Mouse (Mus musculus): ENCODE measurements at regions not wholly inside any gene's neighbourhood (a gene's known extent, or its start where the extent isn't known, plus 50 kb on each side); places are given as distances from the start of the nearest gene placed in this dataset.

- Histone ChIP-seq H3K36me3 (ENCODE audit: control insufficient read depth, insufficient read depth, low read length) (no peaks in the 10 kb centered on the region), H3K27ac (ENCODE audit: low read length) (no peak overlapping the region), H3K4me1 (ENCODE audit: control insufficient read depth, insufficient read depth, low read length) (no peaks in the 10 kb centered on the region), H3K9ac (ENCODE audit: low read depth, low read length) (no peak overlapping the region), H3K9me3 (ENCODE audit: control insufficient read depth, low read length) (no peaks in the 10 kb centered on the region), H3K4me3 (ENCODE audit: low read length) (no peak overlapping the region), H3K4me2 (ENCODE audit: low read depth, low read length) (no peak overlapping the region), H3K27me3 (replicated peaks; ENCODE audit: control insufficient read depth, insufficient read depth, low read length) (no peaks in the 10 kb centered on the region)
- WGBS, result 73% methylated on average over 6 of the region's 6 CpGs
- no peak for ATAC-seq
These were observed 642.9 kb upstream of the Brinp1 start for GRCm38 (mm10) chr4:69596992-69597541.

- no peak overlapping the region for H3K9ac ChIP-seq (ENCODE audit: low read depth, low read length)
- H3K4me3 ChIP-seq (ENCODE audit: low read length), result no peak overlapping the region
- no peaks in the 10 kb centered on the region for H3K4me1 ChIP-seq (ENCODE audit: control insufficient read depth, insufficient read depth, low read length)
- H3K4me2 ChIP-seq (ENCODE audit: low read depth, low read length), result no peak overlapping the region
- no peak for ATAC-seq
- WGBS, result 56% methylated on average over 2 of the region's 2 CpGs
- H3K36me3 ChIP-seq (ENCODE audit: control insufficient read depth, insufficient read depth, low read length), result no peaks in the 10 kb centered on the region
- no peaks in the 10 kb centered on the region for H3K9me3 ChIP-seq (ENCODE audit: control insufficient read depth, low read length)
- H3K27me3 ChIP-seq (replicated peaks; ENCODE audit: control insufficient read depth, insufficient read depth, low read length), result no peaks in the 10 kb centered on the region
- no peak overlapping the region for H3K27ac ChIP-seq (ENCODE audit: low read length)
These were observed 639.8 kb upstream of the Brinp1 start for GRCm38 (mm10) chr4:69594022-69594421.

- H3K36me3 ChIP-seq (ENCODE audit: control insufficient read depth, insufficient read depth, low read length), result no peaks in the 10 kb centered on the region
- H3K4me3 ChIP-seq (ENCODE audit: low read length), result no peak overlapping the region
- no peak for ATAC-seq
- no peak overlapping the region for H3K27ac ChIP-seq (ENCODE audit: low read length)
- H3K4me2 ChIP-seq (ENCODE audit: low read depth, low read length), result no peak overlapping the region
- H3K9ac ChIP-seq (ENCODE audit: low read depth, low read length), result no peak overlapping the region
- H3K4me1 ChIP-seq (ENCODE audit: control insufficient read depth, insufficient read depth, low read length), result no peaks in the 10 kb centered on the region
- H3K27me3 ChIP-seq (replicated peaks; ENCODE audit: control insufficient read depth, insufficient read depth, low read length), result no peaks in the 10 kb centered on the region
- H3K9me3 ChIP-seq (ENCODE audit: control insufficient read depth, low read length), result no peaks in the 10 kb centered on the region
- 72% methylated on average over 3 of the region's 3 CpGs for WGBS
These were observed 622.1 kb upstream of the Brinp1 start for GRCm38 (mm10) chr4:69576256-69576655.

DNA sequence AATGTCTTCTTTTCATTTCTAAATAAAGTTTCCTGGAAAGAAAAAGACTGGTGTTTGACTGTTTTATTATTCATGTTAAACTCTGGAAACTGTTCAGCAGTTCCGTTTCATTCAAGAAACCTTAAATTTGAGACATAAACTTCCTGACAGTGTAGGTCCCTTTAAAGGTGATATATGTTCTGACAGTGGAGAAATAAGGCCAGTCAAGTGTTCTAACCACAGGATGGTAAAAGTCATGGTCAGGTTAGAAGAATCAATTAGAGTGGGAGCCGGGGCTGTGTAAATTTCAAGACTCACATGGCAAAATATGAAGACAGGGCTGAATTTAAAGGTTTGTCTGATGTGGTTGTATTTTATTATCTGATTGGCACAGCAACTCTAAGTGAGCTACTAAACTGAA lies 593.9 kb upstream of the Brinp1 start:
- H3K4me3 ChIP-seq (ENCODE audit: low read length), result no peak overlapping the region
- no peaks in the 10 kb centered on the region for H3K27me3 ChIP-seq (replicated peaks; ENCODE audit: control insufficient read depth, insufficient read depth, low read length)
- no peak overlapping the region for H3K27ac ChIP-seq (ENCODE audit: low read length)
- no peak overlapping the region for H3K9ac ChIP-seq (ENCODE audit: low read depth, low read length)
- ATAC-seq, result no peak
- WGBS, result 67% methylated on average over 2 of the region's 2 CpGs
- no peaks in the 10 kb centered on the region for H3K4me1 ChIP-seq (ENCODE audit: control insufficient read depth, insufficient read depth, low read length)
- no peaks in the 10 kb centered on the region for H3K36me3 ChIP-seq (ENCODE audit: control insufficient read depth, insufficient read depth, low read length)
- H3K9me3 ChIP-seq (ENCODE audit: control insufficient read depth, low read length), result no peaks in the 10 kb centered on the region
- no peak overlapping the region for H3K4me2 ChIP-seq (ENCODE audit: low read depth, low read length)

GRCm38 (mm10) chr4:69538172-69538908 lies 584.1 kb upstream of the Brinp1 start:
- H3K27me3 ChIP-seq (replicated peaks; ENCODE audit: control insufficient read depth, insufficient read depth, low read length), result no peaks in the 10 kb centered on the region
- no peak overlapping the region for H3K27ac ChIP-seq (ENCODE audit: low read length)
- no peaks in the 10 kb centered on the region for H3K36me3 ChIP-seq (ENCODE audit: control insufficient read depth, insufficient read depth, low read length)
- no peaks in the 10 kb centered on the region for H3K9me3 ChIP-seq (ENCODE audit: control insufficient read depth, low read length)
- peak; percentile 28 for ATAC-seq
- H3K4me1 ChIP-seq (ENCODE audit: control insufficient read depth, insufficient read depth, low read length), result no peaks in the 10 kb centered on the region
- no peak overlapping the region for H3K4me2 ChIP-seq (ENCODE audit: low read depth, low read length)
- H3K9ac ChIP-seq (ENCODE audit: low read depth, low read length), result no peak overlapping the region
- WGBS, result 66% methylated on average over 6 of the region's 6 CpGs
- H3K4me3 ChIP-seq (ENCODE audit: low read length), result no peak overlapping the region

- Histone ChIP-seq H3K36me3 (ENCODE audit: control insufficient read depth, insufficient read depth, low read length) (no peaks in the 10 kb centered on the region), H3K4me3 (ENCODE audit: low read length) (no peak overlapping the region), H3K4me2 (ENCODE audit: low read depth, low read length) (no peak overlapping the region), H3K27me3 (replicated peaks; ENCODE audit: control insufficient read depth, insufficient read depth, low read length) (no peaks in the 10 kb centered on the region), H3K9ac (ENCODE audit: low read depth, low read length) (no peak overlapping the region), H3K27ac (ENCODE audit: low read length) (no peak overlapping the region), H3K4me1 (ENCODE audit: control insufficient read depth, insufficient read depth, low read length) (no peaks in the 10 kb centered on the region), H3K9me3 (ENCODE audit: control insufficient read depth, low read length) (no peaks in the 10 kb centered on the region)
- WGBS, result 68% methylated on average over 3 of the region's 3 CpGs
- ATAC-seq, result no peak
These were observed 578.9 kb upstream of the Brinp1 start for GRCm38 (mm10) chr4:69533107-69533506.

- WGBS, result 79% methylated on average over 2 of the region's 2 CpGs
- no peaks in the 10 kb centered on the region for H3K4me1 ChIP-seq (ENCODE audit: control insufficient read depth, insufficient read depth, low read length)
- no peaks in the 10 kb centered on the region for H3K27me3 ChIP-seq (replicated peaks; ENCODE audit: control insufficient read depth, insufficient read depth, low read length)
- no peak for ATAC-seq
- H3K4me2 ChIP-seq (ENCODE audit: low read depth, low read length), result no peak overlapping the region
- H3K27ac ChIP-seq (ENCODE audit: low read length), result no peak overlapping the region
- H3K4me3 ChIP-seq (ENCODE audit: low read length), result no peak overlapping the region
- no peaks in the 10 kb centered on the region for H3K36me3 ChIP-seq (ENCODE audit: control insufficient read depth, insufficient read depth, low read length)
- no peaks in the 10 kb centered on the region for H3K9me3 ChIP-seq (ENCODE audit: control insufficient read depth, low read length)
- H3K9ac ChIP-seq (ENCODE audit: low read depth, low read length), result no peak overlapping the region
These were observed 568.9 kb upstream of the Brinp1 start for GRCm38 (mm10) chr4:69523112-69523511.

GRCm38 (mm10) chr4:69508281-69508680 lies 554.1 kb upstream of the Brinp1 start:
- no peak for ATAC-seq
- Histone ChIP-seq H3K4me1 (ENCODE audit: control insufficient read depth, insufficient read depth, low read length) (no peaks in the 10 kb centered on the region), H3K4me3 (ENCODE audit: low read length) (no peak overlapping the region), H3K36me3 (ENCODE audit: control insufficient read depth, insufficient read depth, low read length) (no peaks in the 10 kb centered on the region), H3K9me3 (ENCODE audit: control insufficient read depth, low read length) (no peaks in the 10 kb centered on the region), H3K4me2 (ENCODE audit: low read depth, low read length) (no peak overlapping the region), H3K27me3 (replicated peaks; ENCODE audit: control insufficient read depth, insufficient read depth, low read length) (no peaks in the 10 kb centered on the region), H3K27ac (ENCODE audit: low read length) (no peak overlapping the region), H3K9ac (ENCODE audit: low read depth, low read length) (no peak overlapping the region)
- WGBS, result 59% methylated on average over 4 of the region's 4 CpGs

GRCm38 (mm10) chr4:69471200-69471599 lies 517.0 kb upstream of the Brinp1 start:
- Histone ChIP-seq H3K4me2 (ENCODE audit: low read depth, low read length) (no peak overlapping the region), H3K27ac (ENCODE audit: low read length) (no peak overlapping the region), H3K36me3 (ENCODE audit: control insufficient read depth, insufficient read depth, low read length) (no peaks in the 10 kb centered on the region), H3K9me3 (ENCODE audit: control insufficient read depth, low read length) (no peaks in the 10 kb centered on the region), H3K9ac (ENCODE audit: low read depth, low read length) (no peak overlapping the region), H3K27me3 (replicated peaks; ENCODE audit: control insufficient read depth, insufficient read depth, low read length) (no peaks in the 10 kb centered on the region), H3K4me3 (ENCODE audit: low read length) (no peak overlapping the region), H3K4me1 (ENCODE audit: control insufficient read depth, insufficient read depth, low read length) (no peaks in the 10 kb centered on the region)
- 75% methylated on average over 1 of the region's 1 CpGs for WGBS
- no peak for ATAC-seq

GRCm38 (mm10) chr4:69459990-69460389 lies 505.8 kb upstream of the Brinp1 start:
- no peak overlapping the region for H3K4me2 ChIP-seq (ENCODE audit: low read depth, low read length)
- no peak for ATAC-seq

More at GRCm38 (mm10) chr4:69459990-69460389, 505.8 kb upstream of the Brinp1 start:
- Histone ChIP-seq H3K4me3 (ENCODE audit: low read length) (no peak overlapping the region), H3K27me3 (replicated peaks; ENCODE audit: control insufficient read depth, insufficient read depth, low read length) (no peaks in the 10 kb centered on the region), H3K4me1 (ENCODE audit: control insufficient read depth, insufficient read depth, low read length) (no peaks in the 10 kb centered on the region), H3K36me3 (ENCODE audit: control insufficient read depth, insufficient read depth, low read length) (no peaks in the 10 kb centered on the region), H3K9me3 (ENCODE audit: control insufficient read depth, low read length) (no peaks in the 10 kb centered on the region), H3K27ac (ENCODE audit: low read length) (no peak overlapping the region), H3K9ac (ENCODE audit: low read depth, low read length) (no peak overlapping the region)
